Mouse (Mus musculus) kidney, adult 2 months (tissue): ENCODE data around the gene Ndufb6.

Experiments used
- CTCF ChIP-seq: fragments of 200-500 bp; conservative IDR thresholded peaks from 2 replicates; pipeline ENCODE4 v1.5.1; 2011; ENCODE audit warnings: low read depth, mild to moderate bottlenecking, control low read depth, low read length, moderate library complexity, mixed read lengths; ENCODE audit not compliant: insufficient read depth, insufficient read length
- POLR2A ChIP-seq: fragments of 200-500 bp; IDR thresholded peaks from one replicate; pipeline ENCODE4 v1.6.1; 2011; ENCODE audit warnings: low read depth, low read length, control low read depth

GRCm38 (mm10) chr4:40289046-40289445 is 9.8 kb upstream of the Ndufb6 start:
- TF ChIP-seq CTCF (no peak), POLR2A (no peak)
